Mouse (Mus musculus): ENCODE measurements around the gene Arhgef39. TPM values are rescaled to one million over a fixed set of nuclear protein-coding genes. Genes with fewer than 3 reads are reported as not detected.
A peak's percentile ranks its signal among the peaks of the same experiment; 100 is the strongest.

Gene Arhgef39
- polyA plus RNA-seq, 1 experiment from 2014 or later: 43.4 TPM

GRCm38 (mm10) chr4:43530581-43530980 is 31.1 kb upstream of the Arhgef39 start:
- ATAC-seq (replicated peaks; ENCODE audit: extremely low read depth, insufficient read depth, low FRiP score): no peak; the same call in 1 of the 2 replicates
- H3K4me1 ChIP-seq (ENCODE audit: control insufficient read depth, insufficient read depth, low read length): peaks cover 10% of the 10 kb centered on the region; the same call in 1 of the 2 replicates
- H3K9me3 ChIP-seq (replicated peaks; ENCODE audit: control insufficient read depth, low read length): no peaks in the 10 kb centered on the region
- no peak overlapping the region for H3K4me3 ChIP-seq (ENCODE audit: low read length)
- peak overlapping the region; percentile 23; the same call in 1 of the 2 replicates for H3K27ac ChIP-seq (ENCODE audit: low read length)
- peaks cover 48% of the 10 kb centered on the region for H3K36me3 ChIP-seq (ENCODE audit: control insufficient read depth, insufficient read depth)
- H3K9ac ChIP-seq (ENCODE audit: low read length): no peak overlapping the region; the same call in 1 of the 2 replicates
- H3K27me3 ChIP-seq (ENCODE audit: control insufficient read depth, insufficient read depth, low read length): no peaks in the 10 kb centered on the region
- WGBS: 16% methylated on average over 7 of the region's 7 CpGs
- H3K4me2 ChIP-seq (ENCODE audit: low read depth, low read length): no peak overlapping the region

DNA sequence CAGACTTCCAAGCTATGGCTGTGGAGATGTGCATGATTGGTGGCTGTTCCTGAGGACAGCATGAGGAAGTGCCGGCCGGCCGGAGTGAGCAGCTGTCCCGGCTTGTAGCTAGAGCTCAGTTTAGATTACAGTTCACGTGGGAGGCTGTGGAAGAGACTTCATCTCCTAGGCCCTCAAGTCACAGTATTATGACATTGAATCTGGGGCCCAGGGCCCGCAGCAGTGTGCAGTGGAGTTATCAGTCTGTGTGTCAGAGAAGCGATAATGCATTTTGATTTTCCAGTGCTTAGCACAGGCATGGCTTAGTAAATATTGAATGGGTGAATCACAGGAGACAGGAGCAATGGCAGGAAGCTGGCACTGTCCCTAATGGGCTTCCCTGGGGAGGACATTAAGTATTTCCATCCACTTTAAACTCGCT is 30.6 kb upstream of the Arhgef39 start:
- H3K27ac ChIP-seq (ENCODE audit: low read length): peak overlapping the region; percentile 33; the same call in 1 of the 2 replicates
- no peak overlapping the region for H3K4me2 ChIP-seq (ENCODE audit: low read depth, low read length)
- no peak overlapping the region; the same call in 1 of the 2 replicates for H3K9ac ChIP-seq (ENCODE audit: low read length)
- H3K27me3 ChIP-seq (ENCODE audit: control insufficient read depth, insufficient read depth, low read length): no peaks in the 10 kb centered on the region
- H3K36me3 ChIP-seq (ENCODE audit: control insufficient read depth, insufficient read depth): peaks cover 43% of the 10 kb centered on the region
- 29% methylated on average over 8 of the region's 8 CpGs for WGBS
- no peak for ATAC-seq (replicated peaks; ENCODE audit: extremely low read depth, insufficient read depth, low FRiP score)
- no peak overlapping the region for H3K4me3 ChIP-seq (ENCODE audit: low read length)
- peaks cover 10% of the 10 kb centered on the region; the same call in 1 of the 2 replicates for H3K4me1 ChIP-seq (ENCODE audit: control insufficient read depth, insufficient read depth, low read length)
- H3K9me3 ChIP-seq (replicated peaks; ENCODE audit: control insufficient read depth, low read length): no peaks in the 10 kb centered on the region

GRCm38 (mm10) chr4:43528487-43528886 is 29.0 kb upstream of the Arhgef39 start:
- WGBS: 79% methylated on average over 9 of the region's 9 CpGs
- H3K27me3 ChIP-seq (ENCODE audit: control insufficient read depth, insufficient read depth, low read length): no peaks in the 10 kb centered on the region
- ATAC-seq (replicated peaks; ENCODE audit: extremely low read depth, insufficient read depth, low FRiP score): no peak
- H3K9me3 ChIP-seq (replicated peaks; ENCODE audit: control insufficient read depth, low read length): no peaks in the 10 kb centered on the region
- H3K4me2 ChIP-seq (ENCODE audit: low read depth, low read length): no peak overlapping the region
- H3K4me1 ChIP-seq (ENCODE audit: control insufficient read depth, insufficient read depth, low read length): peaks cover 10% of the 10 kb centered on the region; the same call in 1 of the 2 replicates
- no peak overlapping the region for H3K4me3 ChIP-seq (ENCODE audit: low read length)
- peaks cover 27% of the 10 kb centered on the region for H3K36me3 ChIP-seq (ENCODE audit: control insufficient read depth, insufficient read depth)
- H3K27ac ChIP-seq (ENCODE audit: low read length): no peak overlapping the region
- H3K9ac ChIP-seq (ENCODE audit: low read length): no peak overlapping the region

DNA sequence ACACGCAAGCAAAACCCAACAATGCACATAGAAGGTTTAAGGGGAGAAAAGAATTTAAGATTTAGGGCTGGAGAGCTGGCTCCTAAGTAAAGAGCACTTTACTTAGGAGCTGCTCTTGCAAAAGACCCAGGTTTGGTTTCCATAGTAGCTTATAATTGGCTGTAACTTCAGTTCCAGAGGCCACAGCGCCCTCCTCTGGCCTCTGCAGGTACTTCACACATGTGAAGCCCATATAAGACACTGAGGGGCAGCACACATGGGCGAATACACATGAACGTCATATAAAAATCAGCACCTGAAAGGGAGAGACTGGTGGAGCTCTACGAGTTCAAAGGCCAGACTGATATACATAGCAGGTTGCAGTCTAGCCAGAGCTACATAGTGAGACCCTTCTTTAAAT is 28.4 kb upstream of the Arhgef39 start:
- 65% methylated on average over 5 of the region's 5 CpGs for WGBS
- Histone ChIP-seq H3K9me3 (replicated peaks; ENCODE audit: control insufficient read depth, low read length) (no peaks in the 10 kb centered on the region), H3K4me2 (ENCODE audit: low read depth, low read length) (no peak overlapping the region), H3K4me3 (ENCODE audit: low read length) (no peak overlapping the region), H3K9ac (ENCODE audit: low read length) (no peak overlapping the region), H3K27me3 (ENCODE audit: control insufficient read depth, insufficient read depth, low read length) (no peaks in the 10 kb centered on the region), H3K27ac (ENCODE audit: low read length) (no peak overlapping the region), H3K36me3 (ENCODE audit: control insufficient read depth, insufficient read depth) (peaks cover 21% of the 10 kb centered on the region), H3K4me1 (ENCODE audit: control insufficient read depth, insufficient read depth, low read length) (peaks cover 10% of the 10 kb centered on the region; the same call in 1 of the 2 replicates)
- ATAC-seq (replicated peaks; ENCODE audit: extremely low read depth, insufficient read depth, low FRiP score): no peak

DNA sequence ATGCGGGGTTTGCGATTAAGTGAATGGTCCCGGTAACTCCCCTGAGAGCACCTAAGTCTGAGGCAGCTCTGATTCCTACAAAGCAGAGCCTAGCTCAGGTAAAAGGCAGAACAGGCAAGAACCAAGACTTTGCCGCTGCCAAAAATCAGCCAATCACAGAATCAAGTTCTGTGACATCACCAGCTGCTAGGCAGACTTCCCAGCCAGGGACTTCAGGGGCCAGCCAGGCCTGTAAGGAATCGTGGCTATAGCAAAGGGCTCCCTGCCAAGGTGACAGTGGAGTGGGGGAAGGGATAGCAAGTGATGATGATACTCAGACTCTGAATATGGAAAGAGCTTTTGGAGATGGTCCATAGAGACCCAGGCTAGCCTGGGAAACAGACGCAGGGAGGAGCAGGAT is 20.5 kb upstream of the Arhgef39 start:
- H3K4me3 ChIP-seq (ENCODE audit: low read length): peak overlapping the region; percentile 30; the same call in 1 of the 2 replicates
- no peak overlapping the region for H3K9ac ChIP-seq (ENCODE audit: low read length)
- H3K4me2 ChIP-seq (ENCODE audit: low read depth, low read length): peak overlapping the region; percentile 60
- WGBS: 12% methylated on average over 6 of the region's 6 CpGs
- H3K4me1 ChIP-seq (ENCODE audit: control insufficient read depth, insufficient read depth, low read length): peaks cover 27% of the 10 kb centered on the region
- peak overlapping the region; percentile 30 for H3K27ac ChIP-seq (ENCODE audit: low read length)
- no peaks in the 10 kb centered on the region for H3K9me3 ChIP-seq (replicated peaks; ENCODE audit: control insufficient read depth, low read length)
- H3K36me3 ChIP-seq (ENCODE audit: control insufficient read depth, insufficient read depth): peaks cover 14% of the 10 kb centered on the region; the same call in 1 of the 2 replicates
- no peaks in the 10 kb centered on the region for H3K27me3 ChIP-seq (ENCODE audit: control insufficient read depth, insufficient read depth, low read length)
- ATAC-seq (replicated peaks; ENCODE audit: extremely low read depth, insufficient read depth, low FRiP score): 0 out of 2 replicates have a peak, but pooled peaks have one; percentile 29

- Histone ChIP-seq H3K4me1 (ENCODE audit: control insufficient read depth, insufficient read depth, low read length) (peaks cover 31% of the 10 kb centered on the region), H3K27me3 (ENCODE audit: control insufficient read depth, insufficient read depth, low read length) (no peaks in the 10 kb centered on the region), H3K4me3 (ENCODE audit: low read length) (peak overlapping the region; percentile 30; the same call in 1 of the 2 replicates), H3K4me2 (ENCODE audit: low read depth, low read length) (peak overlapping the region; percentile 60), H3K9me3 (replicated peaks; ENCODE audit: control insufficient read depth, low read length) (no peaks in the 10 kb centered on the region), H3K36me3 (ENCODE audit: control insufficient read depth, insufficient read depth) (peaks cover 14% of the 10 kb centered on the region; the same call in 1 of the 2 replicates), H3K27ac (ENCODE audit: low read length) (no peak overlapping the region), H3K9ac (ENCODE audit: low read length) (no peak overlapping the region)
- ATAC-seq (replicated peaks; ENCODE audit: extremely low read depth, insufficient read depth, low FRiP score): no peak
- WGBS: 38% methylated on average over 10 of the region's 10 CpGs
These were observed 20.1 kb upstream of the Arhgef39 start for GRCm38 (mm10) chr4:43519551-43519950.

DNA sequence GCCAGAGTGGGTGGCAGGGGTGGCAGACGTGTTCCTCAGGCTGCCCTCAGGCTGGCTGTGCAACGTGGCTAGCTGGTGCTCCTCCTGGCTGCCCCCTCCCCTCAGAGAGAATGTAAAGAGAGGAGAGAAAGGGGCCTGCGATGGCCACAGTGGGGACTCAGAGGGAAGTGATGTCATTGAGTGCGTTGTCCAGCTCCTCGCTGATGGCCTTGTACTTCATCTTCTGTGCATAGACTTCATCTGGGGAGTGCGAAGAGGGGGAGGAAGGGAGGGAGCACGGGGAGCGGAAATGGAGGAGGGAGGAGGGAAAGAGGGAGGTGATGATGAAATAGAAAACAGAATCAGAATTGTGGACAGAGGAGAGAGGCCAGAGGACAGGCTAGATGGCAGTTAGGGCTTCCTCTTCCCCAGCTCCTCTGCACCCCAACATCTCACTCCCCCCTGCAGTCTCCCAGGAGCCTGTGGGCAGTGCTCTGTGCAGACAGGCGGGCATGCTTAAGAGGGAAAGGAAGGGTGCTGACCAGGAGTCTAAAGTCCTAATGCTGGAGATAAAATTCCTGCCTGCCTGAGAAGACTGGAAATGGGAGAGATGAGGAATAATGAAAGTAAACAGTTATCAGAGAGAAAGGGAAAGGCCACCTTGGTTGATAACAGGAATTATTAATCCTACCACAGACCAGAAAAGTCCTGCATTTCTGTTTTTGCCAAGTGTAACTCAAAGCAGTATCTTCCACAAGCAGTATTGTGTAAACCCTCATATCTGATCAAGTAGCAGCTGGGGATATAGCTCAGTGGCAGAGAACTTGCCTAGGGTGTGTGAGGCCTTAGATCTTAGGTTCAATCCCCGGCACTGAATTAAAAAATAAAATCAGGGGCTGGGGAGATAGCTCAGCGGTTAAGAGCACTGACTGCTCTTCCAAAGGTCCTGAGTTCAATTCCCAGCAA is 16.5 kb upstream of the Arhgef39 start:
- Histone ChIP-seq H3K4me2 (ENCODE audit: low read depth, low read length) (no peak overlapping the region), H3K4me1 (ENCODE audit: control insufficient read depth, insufficient read depth, low read length) (peaks cover 27% of the 10 kb centered on the region), H3K27me3 (ENCODE audit: control insufficient read depth, insufficient read depth, low read length) (no peaks in the 10 kb centered on the region), H3K9me3 (replicated peaks; ENCODE audit: control insufficient read depth, low read length) (no peaks in the 10 kb centered on the region), H3K9ac (ENCODE audit: low read length) (no peak overlapping the region), H3K36me3 (ENCODE audit: control insufficient read depth, insufficient read depth) (peaks cover 14% of the 10 kb centered on the region; the same call in 1 of the 2 replicates), H3K4me3 (ENCODE audit: low read length) (no peak overlapping the region), H3K27ac (ENCODE audit: low read length) (no peak overlapping the region)
- WGBS: 56% methylated on average over 11 of the region's 11 CpGs
- ATAC-seq (replicated peaks; ENCODE audit: extremely low read depth, insufficient read depth, low FRiP score): no peak

GRCm38 (mm10) chr4:43513791-43514190 is 14.3 kb upstream of the Arhgef39 start:
- no peak for ATAC-seq (replicated peaks; ENCODE audit: extremely low read depth, insufficient read depth, low FRiP score)
- 52% methylated on average over 4 of the region's 4 CpGs for WGBS

DNA sequence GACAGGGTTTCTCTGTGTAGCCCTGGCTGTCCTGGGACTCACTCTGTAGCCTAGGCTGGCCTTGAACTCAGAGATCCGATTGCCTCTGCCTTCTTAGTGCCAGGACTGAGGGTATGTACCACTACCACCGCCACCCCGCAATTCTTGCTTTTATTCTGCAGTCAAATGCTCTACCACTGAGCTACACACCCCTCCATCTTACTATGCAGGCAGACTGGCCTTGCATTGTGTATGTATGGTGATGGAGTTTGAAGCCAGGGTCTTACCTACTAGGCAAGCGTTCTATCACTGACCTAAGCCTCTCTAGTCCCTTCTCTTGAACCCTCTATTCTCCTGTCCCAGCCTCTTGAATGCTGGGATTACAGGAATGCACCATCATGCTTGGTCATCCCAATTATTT is 13.8 kb upstream of the Arhgef39 start:
- no peak overlapping the region for H3K27ac ChIP-seq (ENCODE audit: low read length)
- no peaks in the 10 kb centered on the region for H3K9me3 ChIP-seq (replicated peaks; ENCODE audit: control insufficient read depth, low read length)
- H3K4me1 ChIP-seq (ENCODE audit: control insufficient read depth, insufficient read depth, low read length): peaks cover 18% of the 10 kb centered on the region
- WGBS: 91% methylated on average over 4 of the region's 4 CpGs
- no peak overlapping the region for H3K4me3 ChIP-seq (ENCODE audit: low read length)
- H3K27me3 ChIP-seq (ENCODE audit: control insufficient read depth, insufficient read depth, low read length): no peaks in the 10 kb centered on the region
- H3K4me2 ChIP-seq (ENCODE audit: low read depth, low read length): no peak overlapping the region
- no peak overlapping the region for H3K9ac ChIP-seq (ENCODE audit: low read length)
- H3K36me3 ChIP-seq (ENCODE audit: control insufficient read depth, insufficient read depth): peaks cover 8% of the 10 kb centered on the region; the same call in 1 of the 2 replicates
- no peak for ATAC-seq (replicated peaks; ENCODE audit: extremely low read depth, insufficient read depth, low FRiP score)

More at GRCm38 (mm10) chr4:43513791-43514190, 14.3 kb upstream of the Arhgef39 start:
- H3K4me1 ChIP-seq (ENCODE audit: control insufficient read depth, insufficient read depth, low read length): peaks cover 14% of the 10 kb centered on the region
- H3K4me3 ChIP-seq (ENCODE audit: low read length): no peak overlapping the region
- H3K4me2 ChIP-seq (ENCODE audit: low read depth, low read length): no peak overlapping the region
- no peaks in the 10 kb centered on the region for H3K9me3 ChIP-seq (replicated peaks; ENCODE audit: control insufficient read depth, low read length)
- no peak overlapping the region for H3K9ac ChIP-seq (ENCODE audit: low read length)
- no peaks in the 10 kb centered on the region for H3K27me3 ChIP-seq (ENCODE audit: control insufficient read depth, insufficient read depth, low read length)
- H3K27ac ChIP-seq (ENCODE audit: low read length): no peak overlapping the region
- peaks cover 9% of the 10 kb centered on the region; the same call in 1 of the 2 replicates for H3K36me3 ChIP-seq (ENCODE audit: control insufficient read depth, insufficient read depth)
